9 mouse cellular contexts compared by ENCODE assay signal in genomic region chr10:59892977-59893376, GRCm38 (mm10). TPM values are rescaled to one million over a fixed set of nuclear protein-coding genes. Genes with fewer than 3 reads are reported as not detected.
DNase-seq lines count a peak whose midpoint lies in the region; ATAC-seq and TF ChIP-seq lines count a peak whose summit lies in the region.
"Had no signal": no experiment of that assay in that cellular context is flagged by ENCODE, and none has a peak within 500 bp of the region (broad histone marks: within the 10 kb centered on the region; RNA-seq: fewer than 3 reads in every experiment).

No protein-coding gene starts in this region.

- H3K9me3 ChIP-seq in liver, embryonic 12.5 days (replicated peaks): no peaks in the 10 kb centered on the region
- no peaks in the 10 kb centered on the region for H3K9me3 ChIP-seq in hindbrain, embryonic 13.5 days

- no peaks in the 10 kb centered on the region for H3K27me3 ChIP-seq in liver, embryonic 12.5 days (replicated peaks)
- no peaks in the 10 kb centered on the region for H3K27me3 ChIP-seq in hindbrain, embryonic 13.5 days

- DNase-seq in liver: peak; percentile 49
- DNase-seq in adrenal gland, postnatal 25 days: peak; percentile 56
- DNase-seq in lung, adult 18-20 months: peak; percentile 62 to 77

- no peak overlapping the region for H3K4me2 ChIP-seq in liver, embryonic 12.5 days
- no peak overlapping the region for H3K4me2 ChIP-seq in hindbrain, embryonic 13.5 days

- peak; percentile 88 for TF ChIP-seq CTCF in olfactory bulb, adult 2 months (IDR thresholded peaks at IDR 0.05; ENCODE audit: insufficient read depth, low read depth, low read length)

- no peak overlapping the region for H3K27ac ChIP-seq in liver, embryonic 12.5 days
- peak overlapping the region; percentile 45 for H3K27ac ChIP-seq in hindbrain, embryonic 13.5 days
- H3K27ac ChIP-seq in olfactory bulb, adult 2 months (ENCODE audit: insufficient read depth, low read depth, low read length): no peak overlapping the region
- H3K27ac ChIP-seq: macrophage had no signal

- 60% methylated on average over 6 of the region's 6 CpGs for WGBS in liver, embryonic 12.5 days (ENCODE audit: insufficient replicate concordance)
- 29% methylated on average over 6 of the region's 6 CpGs for WGBS in hindbrain, embryonic 13.5 days
- 16% methylated on average over 6 of the region's 6 CpGs for WGBS in olfactory bulb, adult 2 months

- peaks cover 46% of the 10 kb centered on the region for H3K4me1 ChIP-seq in liver, embryonic 12.5 days
- peaks cover 50% of the 10 kb centered on the region for H3K4me1 ChIP-seq in hindbrain, embryonic 13.5 days (replicated peaks)
- H3K4me1 ChIP-seq in olfactory bulb, adult 2 months (ENCODE audit: control insufficient read depth, insufficient read depth, low read length): peaks cover 54% of the 10 kb centered on the region

- no peak for TF ChIP-seq POLR2A in olfactory bulb, adult 2 months (IDR thresholded peaks at IDR 0.05; ENCODE audit: insufficient read depth, low read depth, low read length)

- no peak overlapping the region for H3K9ac ChIP-seq in liver, embryonic 12.5 days
- no peak overlapping the region; the same call in 1 of the 2 replicates for H3K9ac ChIP-seq in hindbrain, embryonic 13.5 days

- ATAC-seq in liver, embryonic 12.5 days: no peak
- ATAC-seq in erythroblast, adult 5-6 weeks (replicated peaks; ENCODE audit: low FRiP score, poor library complexity, severe bottlenecking): peak; percentile 50; the same call in 1 of the 2 replicates
- ATAC-seq in hindbrain, embryonic 13.5 days (ENCODE audit: low FRiP score): no peak
- ATAC-seq in activated CD4-positive, CD25-positive, alpha-beta regulatory T cell, adult 4 months: no peak

- no peak overlapping the region for H3K4me3 ChIP-seq in liver, embryonic 12.5 days
- H3K4me3 ChIP-seq in hindbrain, embryonic 13.5 days: no peak overlapping the region
- no peak overlapping the region for H3K4me3 ChIP-seq in olfactory bulb, adult 2 months (ENCODE audit: insufficient read depth, low read depth, low read length)

- H3K36me3 ChIP-seq in liver, embryonic 12.5 days: peaks cover 83% of the 10 kb centered on the region
- peaks cover 60% of the 10 kb centered on the region for H3K36me3 ChIP-seq in hindbrain, embryonic 13.5 days

RNA-seq across cellular contexts. Expression of gene Dnajb12, which starts 13.6 kb away (rescaled TPM):
- polyA plus RNA-seq in liver, embryonic 12.5 days (2016; fragmentation: Nextera tagmentation; extraction: Ambion mirVana): 18.0 and 18.7 TPM in 2 replicates
- 65.1 and 69.2 TPM in 2 replicates for total RNA-seq in adrenal gland, postnatal 25 days (2021)
- 13.6 and 28.2 TPM in 2 replicates for total RNA-seq in erythroblast, adult 5-6 weeks (2015; ENCODE audit: low replicate concordance)
- total RNA-seq in erythroblast, adult 5-6 weeks (2017; ENCODE audit: low replicate concordance): 39.8 and 43.4 TPM in 2 replicates
- polyA plus RNA-seq in hindbrain, embryonic 13.5 days (2015; fragmentation: Nextera tagmentation; extraction: Ambion mirVana): 18.4 and 19.2 TPM in 2 replicates
- not detected in 2 replicates for polyA plus RNA-seq in olfactory bulb, adult 2 months (2012; ENCODE audit: insufficient read depth, insufficient read length, low replicate concordance, missing spikeins)
- polyA plus RNA-seq in activated CD4-positive, CD25-positive, alpha-beta regulatory T cell, adult 4 months (2017; shearing (Covaris generic)): 10 to 100 TPM; 18.4 to 20.7 TPM

RNA-seq across cellular contexts. Expression of gene Ddit4, which starts 58.7 kb away (rescaled TPM):
- polyA plus RNA-seq in liver, embryonic 12.5 days (2016; fragmentation: Nextera tagmentation; extraction: Ambion mirVana): 5.4 and 6.9 TPM in 2 replicates
- total RNA-seq in adrenal gland, postnatal 25 days (2021): 35.7 and 57.7 TPM in 2 replicates
- total RNA-seq in erythroblast, adult 5-6 weeks (2015; ENCODE audit: low replicate concordance): 1.7 TPM in 1 of 2 replicates, not detected in the other
- 0.17 and 0.84 TPM in 2 replicates for total RNA-seq in erythroblast, adult 5-6 weeks (2017; ENCODE audit: low replicate concordance)
- 64.8 and 69.6 TPM in 2 replicates for polyA plus RNA-seq in hindbrain, embryonic 13.5 days (2015; fragmentation: Nextera tagmentation; extraction: Ambion mirVana)
- 264 TPM in 1 of 2 replicates, not detected in the other for polyA plus RNA-seq in olfactory bulb, adult 2 months (2012; ENCODE audit: insufficient read depth, insufficient read length, low replicate concordance, missing spikeins)
- polyA plus RNA-seq in activated CD4-positive, CD25-positive, alpha-beta regulatory T cell, adult 4 months (2017; shearing (Covaris generic)): 10 to 100 TPM; 17.5 to 31.2 TPM
